Mouse (Mus musculus) ovary, postnatal 14 days (tissue): ENCODE measurements around the gene Dst.

Experiments
- DNase-seq: peaks from one replicate; pipeline ENCODE4 v3.0.0; 2022; ENCODE audit warnings: low spot score

The Dst gene

DNA sequence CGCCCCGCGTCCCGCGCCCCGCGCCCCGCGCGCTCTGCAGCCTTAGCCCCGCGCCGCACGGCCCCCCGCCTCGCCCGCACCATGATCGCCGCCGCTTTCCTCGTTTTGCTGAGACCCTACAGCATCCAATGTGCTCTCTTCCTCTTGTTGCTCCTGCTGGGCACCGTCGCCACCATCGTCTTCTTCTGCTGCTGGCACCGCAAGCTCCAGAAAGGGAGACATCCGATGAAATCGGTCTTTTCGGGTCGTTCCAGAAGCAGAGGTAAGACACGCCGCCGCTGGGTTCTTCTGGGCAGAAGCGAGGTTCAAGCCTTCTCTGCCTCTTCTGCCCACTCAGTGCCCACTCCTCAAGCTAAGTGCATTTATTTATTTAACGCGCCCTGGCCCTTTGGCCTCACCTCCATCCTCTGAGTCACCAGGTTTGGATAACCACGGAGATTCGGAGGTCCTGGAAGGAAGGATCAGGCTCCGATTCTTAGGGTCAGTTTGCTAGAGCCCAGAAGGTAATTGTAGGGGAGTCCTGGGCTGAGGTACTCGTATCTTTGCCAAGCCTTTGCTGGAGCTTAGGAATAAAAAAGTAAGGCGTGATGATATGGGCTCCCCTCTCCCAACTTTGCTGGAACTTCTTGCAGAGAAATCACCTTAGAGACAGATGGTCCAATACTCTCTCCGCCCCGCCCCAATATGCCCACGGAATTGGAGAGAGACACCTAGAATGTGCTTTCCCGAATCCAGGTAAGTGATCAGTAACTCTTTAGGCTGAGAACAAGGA, at the start of gene Dst:
Gene Dst (plus strand): TSS at position 35 of the 772 bp plus-strand sequence.
- DNase-seq = no peak

GRCm38 (mm10) chr1:33869031-33869430, 39.0 kb upstream of the Dst start:
- DNase-seq = no peak

GRCm38 (mm10) chr1:33869437-33869836, 38.6 kb upstream of the Dst start:
- DNase-seq = no peak

GRCm38 (mm10) chr1:33873561-33873960, 34.5 kb upstream of the Dst start:
- no peak for DNase-seq

DNA sequence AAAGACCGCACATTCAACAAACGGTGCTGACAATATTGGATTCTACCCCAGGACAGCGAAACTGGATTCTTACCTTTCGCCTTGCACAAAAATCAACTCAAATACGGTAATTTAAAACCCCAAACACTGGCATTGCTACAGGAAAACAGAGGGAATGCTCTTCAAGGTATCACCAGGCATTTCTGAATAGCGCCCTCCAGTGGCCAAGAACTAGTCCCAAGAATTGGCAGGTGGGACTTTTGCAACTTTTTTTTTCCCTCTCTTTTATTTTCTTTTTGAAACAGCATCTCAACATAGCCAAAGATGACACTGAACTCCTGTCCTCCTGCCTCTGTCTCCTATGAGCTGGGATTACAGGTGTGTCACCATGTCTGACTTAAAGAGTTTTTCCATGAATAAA, 32.3 kb upstream of the Dst start:
- DNase-seq = peak; percentile 15

- no peak for DNase-seq
These were observed 31.6 kb upstream of the Dst start for GRCm38 (mm10) chr1:33876416-33876815.

DNA sequence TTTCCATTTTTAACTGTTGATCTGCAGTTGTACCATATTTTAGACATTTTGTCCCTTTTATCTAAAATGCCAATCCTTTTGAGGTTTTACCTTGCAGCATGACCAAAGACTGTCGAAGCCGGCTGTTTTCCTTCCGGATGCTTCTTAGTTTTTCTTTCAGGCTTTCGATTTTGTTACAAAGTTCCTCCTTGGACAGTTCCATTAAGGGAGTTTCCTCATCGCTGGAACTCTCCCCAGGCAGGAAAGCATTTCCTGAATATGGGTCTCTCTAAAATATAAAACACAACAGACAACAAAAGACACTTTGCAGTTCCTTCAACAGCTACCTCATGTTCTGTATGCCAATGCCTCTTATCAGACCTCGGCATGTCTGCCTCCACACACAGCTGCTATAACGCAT, 29.9 kb upstream of the Dst start:
- DNase-seq = no peak

GRCm38 (mm10) chr1:33883102-33883839, 24.8 kb upstream of the Dst start:
- DNase-seq = no peak

DNA sequence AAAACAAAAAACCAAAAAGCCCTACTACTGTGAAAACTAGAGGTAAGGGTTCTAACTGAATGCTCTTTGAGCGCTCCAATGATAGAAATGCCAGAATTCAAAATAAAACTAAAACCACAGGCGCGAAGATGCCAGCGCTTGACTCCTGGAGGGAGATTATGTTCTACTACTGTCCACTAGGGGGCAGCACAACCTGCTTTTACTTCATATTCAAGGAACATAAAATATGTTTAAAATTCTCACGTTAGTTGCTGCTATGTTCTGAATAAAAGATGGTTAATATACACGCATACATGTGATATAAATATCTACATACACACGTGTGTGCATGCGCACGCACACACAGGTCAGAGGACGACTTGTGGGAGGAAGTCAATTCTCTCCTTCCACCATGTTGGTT, 15.2 kb upstream of the Dst start:
- DNase-seq = peak; percentile 37

DNA sequence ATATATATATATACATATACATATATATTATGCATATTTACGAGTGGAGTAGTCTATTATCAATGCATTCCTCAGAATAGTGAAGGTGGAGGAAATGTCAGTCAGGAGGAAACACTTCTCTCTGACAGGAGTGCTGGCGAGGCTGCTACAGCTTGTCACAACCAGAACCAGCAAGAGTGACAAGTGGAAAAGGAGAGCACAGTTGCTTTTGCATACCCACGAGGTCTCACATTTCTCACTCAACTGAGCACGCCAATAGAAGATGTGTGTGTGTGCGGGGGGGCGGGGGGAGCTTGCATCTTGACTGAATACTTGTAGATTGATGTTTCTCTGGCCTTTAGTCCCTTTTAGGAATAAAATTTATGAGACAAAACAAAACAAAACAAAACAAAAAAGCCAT, 11.9 kb upstream of the Dst start:
- DNase-seq = no peak

- DNase-seq = no peak
These were observed 11.4 kb upstream of the Dst start for GRCm38 (mm10) chr1:33896666-33897065.

DNA sequence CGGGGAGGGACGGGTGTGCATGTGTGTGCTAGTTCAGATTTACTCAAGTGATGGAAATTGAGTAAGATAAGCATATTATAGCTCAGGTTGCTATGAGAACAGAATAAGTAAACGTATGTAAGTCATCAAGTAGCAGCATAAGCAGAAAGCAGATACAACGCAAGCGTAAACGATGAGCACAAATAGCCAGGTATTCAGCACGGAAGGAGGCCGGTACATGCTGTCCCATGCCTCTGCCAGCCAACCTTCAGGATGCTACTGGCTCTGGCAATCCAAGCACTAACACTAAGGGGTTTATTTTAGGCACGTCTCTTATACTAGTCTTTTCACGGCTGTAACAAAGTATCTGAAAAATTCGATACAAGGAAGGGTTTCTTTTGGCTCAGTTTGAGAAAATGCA, 10.6 kb upstream of the Dst start:
- DNase-seq = no peak

GRCm38 (mm10) chr1:33898373-33898772, 9.7 kb upstream of the Dst start:
- no peak for DNase-seq

- no peak for DNase-seq
These were observed 7.8 kb upstream of the Dst start for GRCm38 (mm10) chr1:33900175-33900574.

DNA sequence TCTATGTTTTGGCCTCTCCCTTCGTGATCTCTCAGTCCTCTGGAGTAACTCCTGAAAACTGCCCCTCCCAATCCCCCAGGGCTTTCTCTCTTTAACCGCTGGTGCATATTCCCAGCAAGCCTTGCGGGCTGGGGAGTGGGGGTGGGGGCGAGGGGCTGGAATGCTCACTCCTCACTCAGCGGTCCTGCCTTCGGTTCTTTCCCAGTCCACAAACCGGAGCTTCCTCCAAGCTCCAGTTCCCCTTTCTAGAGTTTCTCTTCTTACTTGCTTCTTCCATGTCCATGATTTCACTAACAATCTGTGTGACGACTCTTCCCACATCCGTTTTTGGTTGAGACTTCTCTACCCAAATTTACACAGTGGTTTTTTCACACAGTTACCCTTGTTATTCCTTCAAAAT, 4.4 kb upstream of the Dst start:
- no peak for DNase-seq

DNA sequence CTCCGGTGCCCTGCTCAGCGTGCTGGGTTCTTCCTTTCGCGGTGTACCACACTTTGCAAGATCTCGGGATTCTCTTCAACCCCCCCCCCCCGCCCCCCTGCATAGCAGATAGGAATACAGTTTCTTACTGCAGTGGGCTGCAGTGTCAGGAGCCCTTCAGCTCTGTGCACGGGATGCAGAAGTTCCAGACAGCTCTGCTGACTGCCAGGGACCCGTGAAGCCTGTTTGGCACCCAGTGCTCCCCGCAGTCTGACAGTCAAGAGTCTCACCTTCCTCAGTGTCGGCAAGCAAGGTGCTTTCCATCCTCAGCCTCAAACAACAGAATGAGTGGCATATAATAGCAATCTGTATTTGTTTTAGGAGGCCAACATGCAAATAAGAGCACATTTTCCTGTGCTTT, 1.8 kb upstream of the Dst start:
- DNase-seq = no peak

DNA sequence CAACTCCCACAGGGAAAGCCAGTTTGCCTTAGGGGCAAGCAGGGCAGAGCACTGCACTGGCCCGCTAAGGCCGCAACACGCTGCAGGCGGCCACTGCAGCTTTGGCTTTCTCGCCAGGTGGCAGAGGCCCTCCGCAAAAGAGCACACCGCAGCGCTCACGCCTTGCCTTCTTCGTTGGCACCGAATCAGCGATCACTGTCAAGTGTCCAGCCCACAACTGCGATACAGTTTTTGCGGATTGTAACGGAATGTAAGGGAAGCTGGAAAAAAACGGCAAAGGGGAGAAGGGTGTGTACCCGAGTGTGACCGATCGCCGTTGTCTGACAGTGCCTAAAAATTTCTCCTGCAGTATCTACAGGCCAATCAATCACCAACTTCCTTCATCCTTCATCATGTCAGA, 1.1 kb upstream of the Dst start:
- no peak for DNase-seq

DNA sequence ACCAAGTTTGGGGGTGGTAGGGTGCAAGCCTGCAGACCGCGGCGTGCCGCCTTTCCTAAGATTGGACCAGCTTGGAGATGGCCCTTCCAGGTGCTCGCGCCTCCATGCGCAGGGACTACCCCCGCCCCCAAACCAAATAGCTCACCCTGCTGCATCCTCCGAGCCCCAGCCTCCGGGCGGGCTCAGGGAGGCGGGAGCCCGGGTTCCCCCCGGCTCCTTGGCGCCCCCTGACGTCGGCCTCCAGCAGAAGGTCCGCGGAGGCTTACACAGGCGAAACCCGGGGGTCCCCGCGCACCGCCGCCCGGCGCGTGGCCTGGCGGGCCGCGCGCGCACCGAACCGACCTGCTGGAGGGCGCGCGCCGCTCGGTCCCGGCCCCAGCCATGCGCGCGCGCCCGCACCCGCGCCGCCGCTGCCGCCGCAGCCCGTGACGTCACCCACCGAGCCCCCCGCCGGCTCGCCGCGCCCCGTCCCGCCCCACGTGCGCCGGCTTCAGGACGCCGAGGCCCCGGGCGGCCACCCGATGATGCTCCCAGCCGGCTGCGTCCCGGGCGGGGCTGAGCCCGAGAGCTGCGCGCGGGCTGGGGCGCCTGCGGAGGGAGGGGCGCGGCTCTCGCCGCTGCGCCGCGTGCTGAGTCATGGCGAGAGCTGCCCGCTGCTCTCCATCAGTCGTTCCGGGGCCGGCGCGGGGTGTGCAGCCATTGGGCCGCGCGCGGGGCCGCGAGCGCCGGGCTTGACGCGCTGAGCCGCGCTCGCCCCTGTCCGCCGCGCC, 419 bp upstream of the Dst start, which contains the start of gene Bend6:
Gene Bend6 (minus strand): TSS at position 396 of the 770 bp plus-strand sequence.
- DNase-seq = peak; percentile 33

DNA sequence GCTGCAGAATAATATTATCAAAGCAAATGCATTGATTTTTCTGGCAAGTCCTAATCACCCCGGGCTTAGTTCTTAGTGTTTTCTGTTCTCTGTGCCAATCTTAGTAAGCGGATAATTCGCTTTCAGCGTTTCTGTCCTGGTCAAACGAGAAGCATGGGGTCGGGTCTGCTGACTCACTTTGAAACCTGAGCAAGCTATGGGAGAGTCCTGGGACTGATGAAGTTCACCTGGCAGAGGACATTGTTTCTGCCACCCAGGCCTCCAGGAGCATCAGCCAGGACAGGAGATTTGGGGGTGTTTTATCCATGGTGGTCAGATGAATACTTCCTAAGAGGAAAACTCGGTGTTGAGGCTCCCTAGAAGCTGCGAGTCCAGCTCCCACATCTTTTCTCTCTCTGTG, 3.6 kb downstream of the Dst start:
- no peak for DNase-seq

- DNase-seq = no peak
These were observed 8.5 kb downstream of the Dst start for GRCm38 (mm10) chr1:33916554-33916953.

DNA sequence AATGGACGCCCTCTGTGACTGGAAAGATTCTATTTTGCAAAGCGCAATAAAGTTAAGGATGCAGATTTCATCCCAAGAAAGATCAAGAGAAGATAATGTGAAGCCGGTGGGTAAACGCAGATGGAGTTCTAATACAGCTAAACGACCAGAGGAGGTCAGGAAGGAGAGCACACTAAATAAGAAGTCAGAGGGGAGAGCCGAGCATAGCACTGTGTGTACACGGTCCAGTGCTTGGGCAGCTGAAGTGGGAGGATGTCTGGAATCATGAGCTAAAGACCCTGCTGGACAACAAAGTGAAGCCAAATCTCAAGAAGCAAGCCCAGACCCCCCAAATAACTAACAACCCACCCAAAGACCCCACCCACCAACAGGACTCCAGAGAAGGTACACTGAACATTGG, 14.9 kb downstream of the Dst start:
- DNase-seq = no peak

DNA sequence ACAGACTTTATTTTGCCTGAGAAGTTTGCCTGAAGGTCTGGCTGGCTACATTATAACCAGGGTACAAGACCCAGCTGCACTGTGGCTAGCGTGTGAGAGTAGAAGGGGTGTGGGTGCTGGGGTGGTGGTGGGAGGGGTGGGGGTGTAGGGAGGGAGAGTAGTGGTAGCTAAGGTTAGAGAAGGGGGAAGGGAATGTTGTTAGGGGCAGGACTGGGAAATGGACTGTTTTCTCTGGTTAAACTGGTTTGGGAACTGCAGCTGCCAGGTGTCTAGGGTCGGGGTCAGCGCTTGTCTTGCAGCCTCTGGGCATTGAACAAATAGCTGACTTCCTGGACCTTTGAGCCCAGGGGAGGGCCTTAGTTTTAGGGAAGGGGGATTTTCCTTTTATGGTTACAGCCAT, 17.3 kb downstream of the Dst start:
- no peak for DNase-seq

DNA sequence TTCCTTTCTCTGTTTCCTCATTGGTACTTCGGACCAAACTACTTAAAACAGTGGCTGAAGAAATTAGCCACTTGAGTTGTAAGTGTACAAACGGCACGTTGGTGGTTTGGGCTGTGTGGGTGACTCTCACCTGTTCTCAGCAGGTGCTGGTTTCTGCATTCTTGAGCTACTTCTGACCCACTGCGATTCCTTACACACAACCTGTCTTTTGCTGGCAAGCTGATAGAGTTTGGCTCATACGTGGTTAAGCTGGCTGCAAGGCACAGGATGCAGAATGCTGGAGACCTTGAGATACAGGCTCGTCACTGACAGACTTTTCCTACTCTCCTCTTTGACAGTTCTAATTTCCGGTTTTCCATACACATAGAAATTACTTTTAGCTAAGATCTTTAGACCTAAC, 19.4 kb downstream of the Dst start:
- no peak for DNase-seq
